Mouse (Mus musculus) c-Kit-negative CD71-positive TER-119-positive erythroid progenitor cells, embryonic 14.5 days (primary cell): ENCODE results near the gene Plac1.

Experiments
- DNase-seq: peaks from one replicate; pipeline ENCODE4 v3.0.0-alpha.2; 2013; ENCODE audit warnings: low read depth, low spot score

Plac1 gene

GRCm38 (mm10) chrX:53201616-53202015, 38.3 kb downstream of the Plac1 start:
- no peak for DNase-seq

- DNase-seq: no peak
Observed at GRCm38 (mm10) chrX:53197681-53198080, 42.2 kb downstream of the Plac1 start.

- DNase-seq: no peak
Observed at GRCm38 (mm10) chrX:53196392-53196791, 43.5 kb downstream of the Plac1 start.

- DNase-seq: no peak
Observed at GRCm38 (mm10) chrX:53188692-53189091, 51.2 kb downstream of the Plac1 start.

GRCm38 (mm10) chrX:53179801-53180200, 60.1 kb downstream of the Plac1 start:
- no peak for DNase-seq

GRCm38 (mm10) chrX:53176296-53176695, 63.6 kb downstream of the Plac1 start:
- no peak for DNase-seq

GRCm38 (mm10) chrX:53168623-53169022, 71.3 kb downstream of the Plac1 start:
- DNase-seq: no peak

GRCm38 (mm10) chrX:53166901-53167525, 72.9 kb downstream of the Plac1 start:
- no peak for DNase-seq

- no peak for DNase-seq
Observed at GRCm38 (mm10) chrX:53166251-53166900, 73.5 kb downstream of the Plac1 start.

- no peak for DNase-seq
Observed at GRCm38 (mm10) chrX:53162589-53162988, 77.3 kb downstream of the Plac1 start.

GRCm38 (mm10) chrX:53161583-53161982, 78.3 kb downstream of the Plac1 start:
- no peak for DNase-seq

GRCm38 (mm10) chrX:53161115-53161514, 78.8 kb downstream of the Plac1 start:
- no peak for DNase-seq

- DNase-seq: no peak
Observed at GRCm38 (mm10) chrX:53148039-53148438, 91.9 kb downstream of the Plac1 start.

GRCm38 (mm10) chrX:53146389-53146917, 93.5 kb downstream of the Plac1 start:
- no peak for DNase-seq

GRCm38 (mm10) chrX:53139641-53140040, 100.3 kb downstream of the Plac1 start:
- DNase-seq: no peak

GRCm38 (mm10) chrX:53137066-53137465, 102.8 kb downstream of the Plac1 start:
- DNase-seq: no peak

- DNase-seq: no peak
Observed at GRCm38 (mm10) chrX:53129501-53129900, 110.4 kb downstream of the Plac1 start.

- DNase-seq: no peak
Observed at GRCm38 (mm10) chrX:53126492-53127033, 113.3 kb downstream of the Plac1 start.

- DNase-seq: no peak
Observed at GRCm38 (mm10) chrX:53125838-53126467, 114.0 kb downstream of the Plac1 start.

GRCm38 (mm10) chrX:53123562-53123961, 116.3 kb downstream of the Plac1 start:
- DNase-seq: no peak

GRCm38 (mm10) chrX:53118631-53119030, 121.3 kb downstream of the Plac1 start:
- no peak for DNase-seq

- no peak for DNase-seq
Observed at GRCm38 (mm10) chrX:53118019-53118418, 121.9 kb downstream of the Plac1 start.
